Mouse (Mus musculus): ENCODE measurements around the gene Tanc1. TPM values are rescaled to one million over a fixed set of nuclear protein-coding genes. Genes with fewer than 3 reads are reported as not detected.
A peak's percentile ranks its signal among the peaks of the same experiment; 100 is the strongest.

Gene Tanc1
- total RNA-seq, 2 experiments from 2014 or later = 16.4 to 21.1 TPM

DNA sequence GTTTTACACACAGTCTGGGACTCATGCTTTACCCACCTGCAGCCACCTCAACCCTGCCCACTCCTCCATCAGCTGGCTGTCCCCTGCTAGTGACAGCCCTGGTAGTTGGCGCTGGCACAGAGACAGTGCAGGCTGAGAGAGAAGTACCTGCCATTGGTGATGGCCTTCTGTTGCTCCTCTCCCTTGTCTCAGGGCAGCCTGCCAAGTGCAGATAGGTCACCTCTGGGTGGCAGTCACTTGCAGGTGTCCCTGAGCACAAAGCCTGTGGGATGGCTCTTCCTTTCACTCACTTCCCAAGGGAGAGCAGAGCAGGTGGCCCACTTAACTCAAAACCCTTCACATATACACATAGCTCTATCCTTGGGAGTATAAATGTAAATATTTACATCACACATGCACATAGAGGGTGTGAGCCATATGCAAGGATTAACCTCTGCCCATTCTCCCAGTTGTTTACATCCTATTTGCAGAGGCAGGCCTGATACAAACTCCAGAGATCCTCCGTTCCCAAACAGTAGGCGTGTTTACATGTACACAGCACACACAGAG lies 106.0 kb downstream of the Tanc1 start:
- peak; percentile 14 to 19 for DNase-seq

DNA sequence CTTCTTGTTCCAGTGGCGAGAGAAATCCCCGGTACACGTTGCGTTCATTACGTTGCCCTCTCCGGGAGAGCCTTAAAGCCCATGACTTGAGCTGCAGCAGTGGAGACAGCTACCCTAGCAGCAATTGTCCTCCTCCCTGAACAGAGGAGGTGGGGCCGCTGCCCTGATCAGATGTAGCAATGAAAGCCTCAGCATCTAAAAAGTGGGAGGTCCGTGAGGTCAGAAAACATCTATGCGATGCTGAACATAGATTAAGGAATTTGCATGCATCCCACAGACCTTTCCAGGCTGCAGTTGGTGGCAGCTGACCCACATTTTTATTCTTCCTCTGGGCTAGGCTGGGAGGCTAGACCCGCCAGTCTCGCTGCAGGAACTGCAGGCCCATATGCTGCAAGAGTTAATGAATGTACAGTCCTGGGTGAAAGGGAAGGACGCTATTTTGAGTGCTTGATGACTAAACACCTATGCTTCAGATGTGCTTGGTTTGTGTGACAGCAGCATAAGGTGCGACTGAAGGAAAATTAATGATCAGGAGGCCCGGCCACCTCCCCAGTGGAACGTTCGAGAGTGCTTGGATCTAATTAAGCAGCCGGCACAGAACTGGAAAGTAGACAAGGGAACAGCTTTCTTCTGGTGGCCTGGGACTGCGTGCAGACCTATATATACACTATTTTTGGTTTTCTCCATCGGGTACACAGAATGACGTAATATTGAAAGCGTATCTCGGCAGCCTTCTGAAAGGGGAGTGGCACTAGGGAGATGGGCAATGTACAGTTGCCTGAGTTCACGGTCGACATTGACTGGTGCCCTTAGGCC lies 107.0 kb downstream of the Tanc1 start:
- no peak for DNase-seq

DNA sequence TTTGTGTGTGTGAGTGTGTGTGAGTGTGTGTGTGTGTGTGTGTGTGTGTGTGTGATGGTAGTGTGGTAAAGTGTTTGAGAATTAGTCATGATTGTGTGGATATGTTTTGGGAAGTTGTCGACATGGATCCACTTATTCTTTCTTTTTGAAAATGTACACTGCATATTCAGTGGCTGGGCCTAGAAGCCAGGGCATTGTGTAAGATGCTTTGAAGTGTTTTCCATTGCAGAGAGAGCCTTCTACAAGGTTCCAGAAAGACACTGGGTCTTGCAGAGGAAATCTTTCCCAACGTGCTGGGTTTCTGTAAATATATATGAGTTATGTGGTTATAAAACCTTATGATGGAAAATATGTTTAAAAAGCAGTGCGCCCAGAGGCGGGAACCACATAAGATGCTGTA lies 108.0 kb downstream of the Tanc1 start:
- DNase-seq = no peak

DNA sequence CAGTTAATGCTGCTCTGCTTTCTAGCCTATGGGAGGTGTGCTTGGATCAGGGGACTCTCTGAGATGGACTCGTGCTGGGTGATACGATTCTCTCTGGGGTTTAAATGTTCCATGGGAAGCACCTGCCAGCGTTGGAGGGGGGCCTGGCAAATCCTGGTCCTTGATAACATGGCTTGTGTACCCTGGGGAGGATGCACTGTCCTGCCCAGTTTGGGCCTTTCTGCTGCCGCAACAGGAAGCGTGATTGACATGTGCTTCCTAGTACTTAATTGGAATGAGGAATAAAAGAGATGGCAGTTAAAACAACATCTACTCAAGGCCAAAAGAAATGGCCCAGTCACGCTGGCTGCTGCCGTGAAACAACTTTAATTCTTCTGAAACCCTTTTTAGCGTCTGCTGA lies 109.3 kb downstream of the Tanc1 start:
- no peak for DNase-seq

DNA sequence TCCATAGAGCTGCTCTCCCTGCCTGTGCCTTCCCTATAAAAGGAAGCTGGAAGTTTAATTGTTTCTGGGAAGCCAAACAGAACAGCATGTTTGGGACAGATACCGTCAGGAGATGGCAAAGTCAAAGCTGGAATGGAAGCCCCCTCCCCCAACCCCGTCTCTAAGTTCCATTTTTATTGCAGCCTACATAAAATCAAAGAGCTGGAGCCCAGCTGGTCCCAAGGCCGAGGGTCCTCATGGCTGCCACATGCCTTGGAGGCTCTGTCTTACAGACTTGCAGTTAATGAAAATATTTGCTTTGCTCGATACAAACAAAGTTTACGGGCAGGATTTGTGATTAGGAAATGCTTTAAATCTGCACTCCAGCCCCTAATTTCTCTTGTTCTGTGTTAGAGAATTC lies 109.9 kb downstream of the Tanc1 start:
- DNase-seq = no peak

DNA sequence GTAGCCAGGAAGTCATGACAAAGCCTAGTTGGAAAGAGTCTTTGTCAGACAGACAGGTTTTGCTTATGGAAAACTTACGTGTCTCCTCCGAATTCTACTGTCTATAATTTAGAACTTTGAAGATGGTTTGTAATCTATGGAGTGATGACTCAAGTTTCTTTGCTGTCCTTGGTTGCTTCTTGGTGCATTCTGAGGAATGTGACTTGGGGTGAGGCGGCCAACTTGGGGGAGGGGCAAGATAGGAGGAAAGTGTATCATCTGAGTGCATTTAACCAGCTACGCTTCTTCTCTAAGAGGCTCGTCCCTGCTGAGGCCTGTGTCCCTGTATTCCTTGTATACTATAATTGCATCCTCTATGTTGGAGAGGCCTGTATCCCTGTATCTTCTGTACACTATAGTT lies 111.5 kb downstream of the Tanc1 start:
- no peak for DNase-seq

DNA sequence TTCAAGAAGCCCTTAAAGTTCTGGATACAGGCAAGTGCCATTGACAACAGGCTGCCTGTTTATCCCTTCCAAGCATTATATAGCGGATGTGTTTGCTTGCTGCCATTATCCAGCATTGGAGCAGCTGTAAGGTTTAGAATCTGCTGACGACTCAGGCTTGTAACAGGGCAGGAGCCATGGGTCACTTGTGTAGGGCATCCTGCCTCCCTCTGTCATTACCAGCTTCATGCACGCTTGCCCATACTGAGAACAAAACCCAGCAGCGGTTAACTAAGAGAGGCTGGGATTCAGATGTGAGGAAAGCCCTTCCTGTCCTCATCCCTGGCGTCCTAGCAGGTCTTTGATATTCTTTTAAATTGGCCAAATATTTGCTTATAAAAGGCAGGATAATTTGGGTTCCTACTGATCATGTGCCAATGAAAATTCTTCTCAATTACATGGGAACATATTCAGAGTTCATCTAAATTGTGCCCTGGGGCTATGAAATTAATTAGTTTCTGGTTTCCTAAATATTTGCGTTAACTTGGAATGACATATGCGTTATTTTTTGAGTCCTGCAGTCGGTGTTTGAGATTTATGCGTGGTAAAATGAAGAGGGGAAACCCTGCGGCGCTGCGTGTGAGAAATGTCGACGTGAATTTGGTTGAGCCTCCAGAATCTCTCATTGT lies 113.8 kb downstream of the Tanc1 start:
- no peak for DNase-seq

DNA sequence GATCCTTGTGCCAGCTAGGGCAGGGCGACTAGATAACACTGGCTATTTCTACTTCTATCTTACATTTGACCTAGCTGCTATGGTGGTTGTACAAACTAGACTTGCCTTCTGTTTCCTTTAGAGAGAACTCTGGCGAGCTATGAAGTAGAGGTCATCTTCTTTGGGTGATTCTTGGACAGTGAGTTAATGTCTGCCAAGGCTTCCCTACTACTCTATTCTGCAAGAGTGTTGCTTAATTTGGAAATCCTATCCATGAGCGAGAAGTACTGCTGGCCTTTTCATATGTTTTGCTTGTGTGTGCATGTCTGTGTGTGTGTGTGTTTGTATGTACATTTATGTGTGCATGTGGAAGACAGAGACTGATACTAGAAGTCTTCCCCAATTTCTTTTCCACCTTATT lies 120.0 kb downstream of the Tanc1 start:
- no peak for DNase-seq

DNA sequence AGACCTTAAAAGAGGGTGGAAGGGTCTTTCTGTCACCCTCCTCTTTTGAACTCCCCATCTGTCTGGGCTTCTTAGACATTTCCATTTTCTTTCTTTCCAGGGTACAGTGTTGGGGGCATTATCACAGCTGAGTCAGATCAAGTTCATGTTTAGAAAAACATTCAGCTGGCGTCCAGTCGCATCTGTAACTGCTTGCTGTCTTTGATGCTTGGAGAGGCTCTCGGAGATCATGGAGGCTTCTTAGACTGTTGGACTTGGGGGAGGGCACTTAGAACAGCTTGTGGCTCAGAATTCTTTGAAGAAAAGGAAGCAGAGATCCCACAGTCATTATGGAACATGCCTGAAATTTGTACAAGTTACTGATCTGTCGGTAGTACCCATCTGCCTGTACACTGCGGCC lies 121.6 kb downstream of the Tanc1 start:
- no peak for DNase-seq

DNA sequence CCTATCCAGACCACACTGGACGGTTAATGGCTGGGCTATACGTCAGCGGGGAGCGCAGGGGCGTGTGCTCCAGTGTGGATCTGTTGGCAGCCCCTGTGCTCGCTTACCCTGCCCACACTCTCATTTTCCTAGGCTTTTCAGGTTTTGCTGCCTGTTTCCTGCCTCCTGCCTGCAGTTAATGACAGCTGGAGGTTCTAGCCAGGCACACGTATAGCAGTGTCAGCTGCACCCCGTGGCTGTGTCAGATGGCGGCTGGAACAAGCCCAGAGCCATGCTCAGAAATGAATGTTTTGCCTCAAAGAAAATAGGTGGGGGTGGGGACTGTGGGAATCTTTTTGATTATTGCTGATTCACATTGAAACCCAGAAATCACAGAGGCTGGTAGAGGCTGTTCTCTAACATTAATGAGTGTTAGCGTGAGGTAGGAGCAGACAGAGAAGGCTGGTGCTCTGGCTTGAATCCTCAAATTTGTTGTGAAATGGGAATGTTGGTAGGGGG lies 124.6 kb downstream of the Tanc1 start:
- no peak for DNase-seq

DNA sequence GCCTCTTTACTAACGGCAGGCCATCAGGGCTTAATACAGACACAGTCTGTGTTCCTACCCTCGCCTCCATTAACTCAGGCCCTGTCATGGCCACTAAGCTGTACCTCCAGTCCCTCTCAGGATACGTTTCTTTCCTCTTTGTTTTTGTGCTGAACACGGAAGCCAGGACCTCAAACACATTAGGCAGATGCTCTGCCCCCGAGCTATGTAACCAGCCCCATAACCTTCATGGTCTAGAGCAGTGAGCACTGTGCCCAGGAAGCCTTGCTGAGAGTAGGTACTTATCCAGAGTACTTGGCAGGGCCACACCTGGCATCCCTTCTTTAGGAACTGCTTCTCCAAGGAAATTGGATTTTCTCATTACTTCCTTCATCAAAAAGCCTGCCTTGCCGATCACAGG lies 125.5 kb downstream of the Tanc1 start:
- no peak for DNase-seq

DNA sequence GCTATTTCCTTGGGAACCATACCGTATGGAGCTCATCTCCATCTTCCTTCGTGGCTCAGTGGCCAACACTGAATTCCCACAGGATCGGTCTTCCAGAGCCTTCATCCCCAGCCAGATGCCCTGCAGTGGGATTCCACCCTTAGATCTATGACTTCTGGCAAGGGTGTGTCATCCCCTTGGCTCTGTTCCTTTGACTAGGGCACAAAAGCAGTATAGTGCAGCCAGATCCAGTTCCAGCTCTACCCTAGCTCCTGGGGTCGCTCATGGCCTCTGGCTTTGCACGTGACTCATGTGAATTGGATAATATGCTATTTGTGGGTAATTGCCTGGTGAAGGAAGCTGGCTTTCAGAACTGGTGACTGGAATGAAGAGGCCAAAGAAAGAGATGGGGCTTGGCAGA lies 126.5 kb downstream of the Tanc1 start:
- DNase-seq = no peak

DNA sequence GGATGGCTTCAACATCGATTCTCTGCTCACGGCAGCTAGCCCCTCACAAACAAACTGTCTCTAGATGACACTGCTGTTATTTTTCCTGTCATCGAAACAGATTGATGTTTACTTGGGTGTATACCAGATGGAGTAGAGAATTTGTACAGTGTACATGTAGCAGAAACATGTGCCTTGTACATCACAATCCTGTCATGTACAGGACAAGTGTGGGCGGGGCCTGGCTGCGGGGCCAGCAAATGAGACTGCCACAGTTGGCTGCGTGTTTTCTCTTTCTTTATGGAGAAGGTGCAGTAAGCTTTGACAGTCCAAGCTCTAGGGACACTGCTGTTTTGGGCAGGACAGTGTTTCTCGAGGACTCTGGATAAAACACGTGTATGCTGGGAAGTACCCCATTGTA lies 127.2 kb downstream of the Tanc1 start:
- no peak for DNase-seq

DNA sequence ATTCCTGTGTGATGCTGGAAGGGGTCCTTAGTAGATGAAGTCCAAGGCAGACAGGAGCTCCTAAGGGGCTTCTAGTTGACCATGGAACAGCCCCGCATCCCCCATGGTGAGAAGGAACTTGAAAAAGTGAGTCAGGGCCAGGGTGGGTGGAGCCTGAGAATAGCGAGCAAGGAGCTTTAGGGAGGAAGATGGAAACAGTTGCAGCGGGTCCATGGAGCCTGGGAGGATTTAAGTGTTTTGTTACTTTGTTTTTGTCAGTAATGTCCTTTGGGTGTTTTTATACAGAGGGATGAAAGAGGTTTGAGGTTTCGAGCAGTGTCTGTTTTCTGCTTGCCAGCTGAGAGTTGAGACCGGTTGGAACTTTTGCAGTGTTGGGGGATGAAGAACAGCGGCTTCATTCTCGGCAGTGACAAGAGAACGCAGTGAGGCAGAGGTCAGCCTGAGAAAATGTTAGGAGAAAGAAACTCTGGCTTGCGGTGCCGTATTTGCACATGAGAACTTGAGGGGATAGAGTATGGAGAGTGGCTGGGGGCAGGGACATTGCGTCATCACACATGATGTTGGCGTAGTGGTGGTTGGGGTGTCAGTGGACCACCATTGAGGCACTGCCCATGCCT lies 130.8 kb downstream of the Tanc1 start:
- no peak for DNase-seq

DNA sequence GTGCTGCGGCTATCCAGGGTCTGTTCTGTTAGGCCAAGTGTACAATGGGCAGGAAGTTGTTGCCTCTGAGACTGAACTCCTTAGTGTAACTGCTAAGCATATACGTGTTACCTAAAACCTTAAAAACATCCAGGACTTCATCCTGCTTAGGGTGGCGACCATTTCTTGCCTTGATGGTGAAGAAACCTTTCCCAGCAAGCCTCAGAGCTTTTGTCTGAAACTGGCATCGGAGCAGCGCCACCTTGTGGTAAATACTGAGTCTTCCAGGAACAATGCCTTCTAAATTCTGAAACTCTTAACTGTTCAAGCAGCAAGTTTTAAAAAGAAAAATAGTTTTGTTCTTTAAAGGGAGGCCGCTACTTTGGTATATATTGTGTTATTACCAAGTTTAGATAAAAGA lies 133.6 kb downstream of the Tanc1 start:
- DNase-seq = peak; percentile 64 to 69

DNA sequence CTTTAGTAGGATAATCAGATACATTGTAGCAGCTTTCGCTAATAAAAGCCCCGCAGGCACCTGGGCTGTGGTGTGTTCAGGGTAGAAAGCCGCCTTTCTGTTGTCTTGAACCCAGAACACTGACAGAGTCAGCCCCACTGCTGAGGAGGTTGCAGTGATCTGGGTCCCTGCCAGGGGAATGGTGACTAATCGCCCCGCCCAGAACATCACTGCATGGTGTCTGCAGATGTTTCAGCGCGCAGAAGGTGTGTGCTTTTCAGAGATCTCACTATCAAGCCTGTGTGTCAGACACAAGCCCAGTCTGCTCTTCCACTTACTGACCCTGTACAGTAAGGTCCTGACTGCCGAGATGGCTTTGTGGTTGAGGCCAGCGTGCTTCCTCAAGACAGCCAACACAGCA lies 134.2 kb downstream of the Tanc1 start:
- peak; percentile 70 for DNase-seq

DNA sequence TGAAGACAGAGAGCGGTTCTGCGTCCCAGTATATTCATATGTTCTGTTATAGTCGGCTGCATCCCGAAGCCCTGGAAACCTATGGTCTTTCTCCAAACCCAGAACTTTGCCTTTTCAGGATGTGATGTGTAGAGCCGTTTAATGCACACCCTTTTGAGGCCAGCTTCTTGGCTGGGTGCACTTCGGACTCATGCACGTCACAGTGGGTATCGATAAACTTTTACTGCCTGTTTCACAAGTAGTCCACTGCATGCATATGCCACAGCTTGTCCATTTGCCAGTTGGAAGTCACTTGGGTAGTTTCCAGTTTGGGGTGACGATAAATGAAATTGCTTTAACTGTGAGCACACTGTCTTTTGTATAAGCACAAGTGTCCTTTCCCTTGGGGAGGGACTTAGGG lies 135.9 kb downstream of the Tanc1 start:
- DNase-seq = no peak

DNA sequence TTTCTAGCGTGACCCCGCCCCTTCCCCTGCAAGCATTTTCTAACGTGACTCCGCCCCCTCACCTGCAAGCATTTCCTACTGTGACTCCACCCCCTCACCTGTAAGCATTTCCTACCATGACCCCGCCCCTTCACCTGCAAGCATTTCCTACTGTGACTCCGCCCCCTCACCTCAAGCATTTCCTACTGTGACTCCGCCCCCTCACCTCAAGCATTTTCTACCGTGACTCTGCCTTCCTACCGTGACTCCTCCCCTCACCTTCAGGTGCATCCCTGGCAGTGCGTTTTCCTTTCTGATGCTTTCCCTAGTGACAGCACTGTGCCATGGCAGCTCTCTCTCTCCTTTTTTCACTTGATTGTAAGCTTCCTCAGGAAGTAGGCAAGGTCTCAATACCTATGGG lies 137.5 kb downstream of the Tanc1 start:
- DNase-seq = no peak

DNA sequence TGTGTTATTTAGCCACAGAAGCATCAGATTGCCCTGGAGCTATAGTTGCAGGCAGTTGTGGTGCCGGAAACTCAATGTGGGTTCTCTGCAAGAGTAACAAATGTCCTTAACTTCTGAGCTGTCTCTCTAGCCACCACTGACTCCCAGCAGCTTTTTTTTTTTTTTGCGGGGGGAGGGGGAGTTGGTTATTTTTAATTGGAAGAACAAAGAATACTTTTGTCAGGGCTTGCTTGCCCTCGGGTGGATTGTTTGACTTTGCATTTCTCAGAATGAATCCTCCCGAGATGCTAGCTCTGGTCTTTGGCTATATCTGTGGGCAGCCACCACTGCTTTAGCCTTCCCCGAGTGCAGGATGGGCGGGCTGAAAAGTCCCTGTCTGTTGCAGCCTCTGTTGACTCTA lies 139.3 kb downstream of the Tanc1 start:
- DNase-seq = no peak

DNA sequence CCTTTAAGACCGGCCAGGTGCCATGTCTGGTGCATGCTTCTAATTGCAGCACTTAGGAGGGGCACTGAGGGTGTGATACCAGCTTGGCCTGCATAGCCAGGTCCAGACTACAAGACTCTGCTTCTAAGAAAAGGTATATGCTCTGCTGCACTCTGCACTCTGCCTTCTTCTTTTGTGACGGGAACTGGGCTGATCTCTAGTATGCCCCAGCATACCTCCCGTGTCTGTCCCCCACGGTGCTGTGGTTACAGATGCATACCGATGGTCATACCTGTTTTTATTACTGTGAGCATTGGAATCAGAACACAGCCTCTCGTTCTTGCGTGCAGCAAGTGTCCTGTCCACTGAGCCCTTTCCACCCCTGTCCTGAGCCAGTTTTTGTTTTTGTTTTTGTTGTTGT lies 140.3 kb downstream of the Tanc1 start:
- DNase-seq = no peak

DNA sequence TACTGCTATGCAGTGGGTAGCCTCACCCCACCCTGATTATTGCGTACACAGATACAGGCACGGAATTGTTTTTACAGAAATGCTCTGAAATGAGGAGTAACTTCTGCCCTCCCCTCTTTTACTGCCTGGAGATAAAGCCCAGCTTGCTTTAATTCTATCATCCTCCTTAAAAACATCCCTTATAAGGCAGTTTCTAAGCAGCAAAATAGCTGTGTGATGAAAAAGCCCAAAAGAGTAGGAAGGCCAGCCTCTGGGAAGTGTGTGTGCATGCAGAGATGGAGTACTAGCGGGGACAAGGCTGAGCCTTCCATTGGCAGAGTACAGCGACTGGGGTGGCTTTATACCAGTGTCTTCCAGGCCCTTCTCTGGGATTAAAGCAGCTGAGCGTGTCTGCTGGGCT lies 140.9 kb downstream of the Tanc1 start:
- DNase-seq = no peak

DNA sequence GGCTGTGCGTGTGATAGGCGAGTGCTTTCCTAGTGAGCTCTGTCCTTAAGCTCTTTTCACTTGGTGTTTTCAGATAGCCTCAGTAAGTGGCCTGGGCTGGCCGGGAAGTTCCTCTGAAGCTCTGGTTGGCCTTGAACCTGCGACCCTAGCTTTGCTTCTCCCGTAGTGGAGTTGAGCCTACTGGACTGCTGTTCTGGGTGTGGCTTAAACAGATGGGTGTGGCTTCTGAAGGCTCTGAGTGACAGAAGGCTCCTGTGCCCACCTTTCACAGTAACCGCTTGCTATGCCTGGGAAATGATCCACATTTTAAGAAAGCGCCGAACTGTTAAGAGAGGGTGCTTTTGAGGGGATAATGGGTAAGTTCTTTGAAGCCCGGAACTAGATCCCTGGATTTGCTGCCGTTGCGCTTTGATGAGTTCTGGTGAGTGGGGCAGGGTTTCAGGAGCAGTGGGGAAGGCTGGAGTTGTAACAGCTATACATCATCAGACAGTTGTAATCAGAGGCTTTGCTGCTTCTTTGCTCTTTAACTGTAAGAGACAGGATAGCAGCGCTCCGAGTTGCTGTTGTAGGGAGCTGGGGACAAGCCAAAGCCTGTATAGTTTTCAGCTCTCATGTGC lies 144.4 kb downstream of the Tanc1 start:
- peak; percentile 5 to 15 for DNase-seq

DNA sequence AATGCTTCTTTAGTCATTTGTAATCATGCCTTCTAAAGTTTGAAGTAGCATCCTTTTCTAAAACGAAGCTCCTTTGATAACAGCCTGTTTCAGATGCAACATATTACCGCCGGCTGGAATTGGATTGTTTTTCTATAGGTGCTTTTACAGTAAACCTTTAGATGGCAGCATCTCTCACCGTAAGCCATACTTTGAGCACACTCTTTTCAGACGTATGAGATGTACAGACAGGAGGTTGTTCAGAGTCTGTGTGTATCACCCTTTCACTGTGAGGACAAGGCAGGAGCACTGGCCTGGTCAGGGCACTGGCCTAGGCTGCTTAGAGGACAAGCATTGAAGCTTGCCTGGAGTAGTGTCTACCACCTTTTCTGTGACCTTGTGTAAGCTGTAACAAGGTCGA lies 145.2 kb downstream of the Tanc1 start:
- DNase-seq = no peak

Measured in adrenal gland, postnatal 36 days (tissue).